Mouse (Mus musculus): ENCODE results near the gene Myb. TPM values are rescaled to one million over a fixed set of nuclear protein-coding genes. Genes with fewer than 3 reads are reported as not detected.

Gene Myb
- total RNA-seq, 2 experiments from 2014 or later, result 0.34 to 0.60 TPM

- intact Hi-C loops (cut with DNase I), result no loop called here
- no peak for DNase-seq (ENCODE audit: low spot score in 2 of 2)
Measured at GRCm38 (mm10) chr10:21090922-21091700, 69.7 kb downstream of the Myb start.

- no peak for DNase-seq (ENCODE audit: low spot score in 2 of 2)
- intact Hi-C loops (cut with DNase I), result no loop called here
Measured at GRCm38 (mm10) chr10:21089541-21089940, 71.2 kb downstream of the Myb start.

- intact Hi-C loops (cut with DNase I), result no loop called here
- DNase-seq (ENCODE audit: low spot score in 2 of 2), result no peak
Measured at GRCm38 (mm10) chr10:21087614-21088232, 73.1 kb downstream of the Myb start.

- intact Hi-C loops (cut with DNase I), result no loop called here
- DNase-seq (ENCODE audit: low spot score in 2 of 2), result no peak
Measured at GRCm38 (mm10) chr10:21085044-21085443, 75.7 kb downstream of the Myb start.

GRCm38 (mm10) chr10:21083391-21083918 lies 77.3 kb downstream of the Myb start:
- no peak for DNase-seq (ENCODE audit: low spot score in 2 of 2)
- intact Hi-C loops (cut with DNase I), result loop anchor here (5.0 kb wide), 1 partner anchor 104 kb away; no protein-coding TSS in a partner anchor

- intact Hi-C loops (cut with DNase I), result loop anchor here (5.0 kb wide), 1 partner anchor 105 kb away; no protein-coding TSS in a partner anchor
Measured at GRCm38 (mm10) chr10:21082447-21082846, 78.3 kb downstream of the Myb start.

GRCm38 (mm10) chr10:21077151-21077719 lies 83.5 kb downstream of the Myb start:
- no peak for DNase-seq (ENCODE audit: low spot score in 2 of 2)
- intact Hi-C loops (cut with DNase I), result no loop called here

More at GRCm38 (mm10) chr10:21082447-21082846, 78.3 kb downstream of the Myb start:
- no peak for DNase-seq (ENCODE audit: low spot score in 2 of 2)

GRCm38 (mm10) chr10:21076731-21077130 lies 84.1 kb downstream of the Myb start:
- DNase-seq (ENCODE audit: low spot score in 2 of 2), result no peak
- intact Hi-C loops (cut with DNase I), result no loop called here

- intact Hi-C loops (cut with DNase I), result no loop called here
- DNase-seq (ENCODE audit: low spot score in 2 of 2), result no peak
Measured at GRCm38 (mm10) chr10:21076137-21076536, 84.6 kb downstream of the Myb start.

Other genes with a start within 250 kb of the Myb start
- 100 to 1,000 TPM; 154 to 175 TPM for gene Ahi1, start 208.4 kb downstream of the Myb start, total RNA-seq (2021)
- gene Hbs1l, start 135.0 kb upstream of the Myb start, total RNA-seq (2021), result 10 to 100 TPM; 69.4 to 69.5 TPM
- gene Aldh8a1, start 216.3 kb upstream of the Myb start, total RNA-seq (2021), result under 1 TPM; 0.25 TPM